Mouse (Mus musculus) embryonic fibroblast, embryonic 13.5 days (primary cell): Measurements from ENCODE around the gene Mgat5b. TPM values are rescaled to one million over a fixed set of nuclear protein-coding genes. Genes with fewer than 3 reads are reported as not detected.

Experiments
- H3K27ac ChIP-seq: 2 replicates; pipeline ENCODE4 v1.5.1; 2012; ENCODE audit warnings: low read length, control low read depth, inconsistent platforms; ENCODE audit not compliant: insufficient read depth
- H3K4me1 ChIP-seq: 2 replicates; pipeline ENCODE4 v1.6.1; 2011; ENCODE audit warnings: low read length; ENCODE audit not compliant: control insufficient read depth, insufficient read depth
- H3K4me3 ChIP-seq: 2 replicates; pipeline ENCODE4 v1.5.1; 2011; ENCODE audit warnings: mild to moderate bottlenecking, control low read depth, low read length; ENCODE audit not compliant: insufficient read depth
- CTCF ChIP-seq: IDR thresholded peaks from 2 replicates; pipeline ENCODE4 v1.5.1; 2011; ENCODE audit warnings: mild to moderate bottlenecking, control low read depth, low read length, moderate library complexity, borderline replicate concordance; ENCODE audit not compliant: insufficient read depth
- POLR2A ChIP-seq: IDR thresholded peaks from 2 replicates; pipeline ENCODE4 v1.6.1; 2011; ENCODE audit warnings: low read depth, mild to moderate bottlenecking, control low read depth, low read length, moderate library complexity
- polyA plus RNA-seq: library from polyadenylated mRNA; stranded (reverse); fragments of >200 nt; gene quantifications from 2 replicates; pipeline ENCODE4 v1.2.4, GENCODE M21; 2011; ENCODE audit warnings: low read depth; ENCODE audit not compliant: missing spikeins, insufficient read length

Gene Mgat5b
- polyA plus RNA-seq, result not detected in 2 replicates

- Histone ChIP-seq H3K4me1 (no peaks in the 10 kb centered on the region), H3K27ac (no peak within 1 kb of the TSS), H3K4me3 (no peak within 1 kb of the TSS)
- TF ChIP-seq POLR2A (no peak), CTCF (peak; percentile 83)
These were observed at the start of gene Mgat5b for GRCm38 (mm10) chr11:116918323-116919185. TSS of gene Mgat5b (plus strand) at chr11:116918863.

- Histone ChIP-seq H3K27ac (no peak overlapping the region), H3K4me1 (no peaks in the 10 kb centered on the region)
These were observed 49.4 kb upstream of the Mgat5b start for GRCm38 (mm10) chr11:116869223-116869622.

GRCm38 (mm10) chr11:116869641-116870040 is 49.0 kb upstream of the Mgat5b start:
- Histone ChIP-seq H3K4me3 (no peak overlapping the region), H3K27ac (no peak overlapping the region), H3K4me1 (no peaks in the 10 kb centered on the region)
- TF ChIP-seq POLR2A, result no peak
- no peak for TF ChIP-seq CTCF

More at GRCm38 (mm10) chr11:116869223-116869622, 49.4 kb upstream of the Mgat5b start:
- H3K4me3 ChIP-seq, result no peak overlapping the region
- no peak for TF ChIP-seq POLR2A
- TF ChIP-seq CTCF, result no peak

GRCm38 (mm10) chr11:116871538-116871937 is 47.1 kb upstream of the Mgat5b start:
- no peak for TF ChIP-seq CTCF
- no peak for TF ChIP-seq POLR2A
- no peak overlapping the region for H3K4me3 ChIP-seq
- H3K4me1 ChIP-seq, result no peaks in the 10 kb centered on the region
- no peak overlapping the region for H3K27ac ChIP-seq

GRCm38 (mm10) chr11:116873987-116874386 is 44.7 kb upstream of the Mgat5b start:
- Histone ChIP-seq H3K27ac (no peak overlapping the region), H3K4me3 (no peak overlapping the region), H3K4me1 (no peaks in the 10 kb centered on the region)
- TF ChIP-seq POLR2A (no peak), CTCF (no peak)

GRCm38 (mm10) chr11:116878454-116878853 is 40.2 kb upstream of the Mgat5b start:
- no peak overlapping the region for H3K27ac ChIP-seq
- TF ChIP-seq POLR2A (no peak), CTCF (no peak)
- H3K4me1 ChIP-seq, result no peaks in the 10 kb centered on the region
- H3K4me3 ChIP-seq, result no peak overlapping the region

- Histone ChIP-seq H3K4me1 (no peaks in the 10 kb centered on the region), H3K27ac (no peak overlapping the region), H3K4me3 (no peak overlapping the region)
- TF ChIP-seq CTCF, result no peak
- TF ChIP-seq POLR2A, result no peak
These were observed 37.8 kb upstream of the Mgat5b start for GRCm38 (mm10) chr11:116880839-116881238.

- H3K4me3 ChIP-seq, result no peak overlapping the region
- no peaks in the 10 kb centered on the region for H3K4me1 ChIP-seq
- H3K27ac ChIP-seq, result no peak overlapping the region
- TF ChIP-seq POLR2A (no peak), CTCF (no peak)
These were observed 37.2 kb upstream of the Mgat5b start for GRCm38 (mm10) chr11:116881440-116881839.

GRCm38 (mm10) chr11:116882446-116882845 is 36.2 kb upstream of the Mgat5b start:
- no peak overlapping the region for H3K27ac ChIP-seq
- no peaks in the 10 kb centered on the region for H3K4me1 ChIP-seq
- no peak overlapping the region for H3K4me3 ChIP-seq
- TF ChIP-seq POLR2A (no peak), CTCF (no peak)

- Histone ChIP-seq H3K4me3 (no peak overlapping the region), H3K27ac (no peak overlapping the region), H3K4me1 (no peaks in the 10 kb centered on the region)
- no peak for TF ChIP-seq POLR2A
These were observed 34.6 kb upstream of the Mgat5b start for GRCm38 (mm10) chr11:116884061-116884460.
